Mouse (Mus musculus) right cerebral cortex, postnatal 36 days (tissue): ENCODE data around the gene Stxbp3.
A peak's percentile ranks its signal among the peaks of the same experiment; 100 is the strongest.
"Not testable (repeated sequence)": the region's sequence is repeated elsewhere in the genome, so short reads cannot be mapped to it uniquely, and the experiment has no call there.

Source experiments
- DNase-seq, 2 experiments: peaks; one replicate each; pipeline ENCODE4 v3.0.0; 2022; ENCODE audit warnings: low spot score in 2 of 2, mixed read lengths in 1 of 2

The Stxbp3 gene

DNA sequence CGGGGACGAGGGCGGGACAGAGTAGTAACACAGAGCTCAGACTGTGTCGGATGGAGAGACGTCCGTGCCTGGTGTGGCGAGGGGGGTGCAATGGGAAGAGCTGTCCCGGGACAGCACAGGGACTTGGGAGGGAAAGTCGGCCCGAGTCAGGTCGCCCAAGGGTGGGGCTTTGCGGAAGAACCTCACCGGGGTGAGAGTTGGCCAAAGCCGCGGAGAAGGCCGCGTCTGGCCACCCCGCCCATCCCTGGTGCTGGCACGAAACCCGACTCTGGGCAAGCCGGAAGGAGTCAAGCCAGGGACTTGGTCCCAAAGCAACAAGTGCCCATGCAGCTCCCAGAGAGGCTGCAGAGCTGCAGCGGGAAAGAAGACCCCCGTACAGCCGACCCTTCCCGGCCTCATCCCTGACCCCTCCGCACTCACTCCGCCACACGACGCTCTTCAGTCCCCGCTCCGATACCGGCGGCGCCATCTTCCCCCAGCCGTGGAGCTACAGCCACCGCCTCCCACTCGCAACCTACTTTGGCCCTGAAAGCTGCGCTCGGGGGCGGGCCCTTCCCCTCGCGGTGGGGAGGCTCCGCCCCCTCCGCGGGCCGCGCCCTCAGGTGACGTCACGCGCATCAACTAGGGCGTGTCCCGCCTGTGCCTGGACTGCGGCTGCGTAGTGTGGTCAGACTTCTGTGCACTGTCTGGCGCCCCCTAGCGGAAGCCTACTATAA is at the start of gene Stxbp3:
TSS of gene Stxbp3 (minus strand) at position 527 of the 716 bp plus-strand sequence.
- DNase-seq: peak; percentile 97

DNA sequence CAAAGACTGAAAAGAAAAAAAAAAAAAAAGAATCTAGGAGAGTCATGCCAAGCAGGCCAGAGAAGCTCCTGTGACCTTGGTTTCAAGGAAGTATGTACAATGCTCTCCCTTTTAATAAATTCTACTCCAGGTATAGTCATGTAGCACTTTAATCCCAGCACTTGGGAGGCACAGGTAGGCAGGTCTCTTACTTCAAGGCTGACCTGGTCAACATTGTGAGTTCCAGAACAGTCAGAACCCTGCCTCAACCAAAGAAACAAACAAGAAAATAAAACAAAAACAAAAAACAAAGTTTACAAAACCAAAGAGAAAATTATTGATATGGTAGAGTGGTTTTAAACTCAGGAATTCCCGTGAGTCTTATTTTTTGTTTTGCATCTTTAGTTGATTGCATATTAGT is 49.6 kb upstream of the Stxbp3 start, which contains the start of gene Fndc7:
TSS of gene Fndc7 (minus strand) at position 101 of the 400 bp plus-strand sequence.
- DNase-seq: no peak

DNA sequence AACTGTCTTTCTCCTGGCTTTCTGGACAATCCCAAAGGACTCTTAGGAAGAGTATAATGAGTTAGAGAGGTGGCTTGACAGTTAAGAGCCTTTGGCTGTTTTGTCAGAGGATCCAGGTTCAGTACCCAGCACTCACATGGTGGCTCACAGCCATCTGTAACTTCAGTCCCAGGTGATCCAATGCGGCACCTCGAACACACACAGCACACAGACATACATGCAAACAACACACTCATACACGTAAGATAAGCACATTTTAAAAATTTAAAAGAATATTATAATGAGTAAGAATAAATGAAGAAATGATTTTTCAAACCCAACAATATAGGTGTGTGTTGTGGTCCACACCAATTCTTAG is 47.3 kb upstream of the Stxbp3 start:
- no peak for DNase-seq

DNA sequence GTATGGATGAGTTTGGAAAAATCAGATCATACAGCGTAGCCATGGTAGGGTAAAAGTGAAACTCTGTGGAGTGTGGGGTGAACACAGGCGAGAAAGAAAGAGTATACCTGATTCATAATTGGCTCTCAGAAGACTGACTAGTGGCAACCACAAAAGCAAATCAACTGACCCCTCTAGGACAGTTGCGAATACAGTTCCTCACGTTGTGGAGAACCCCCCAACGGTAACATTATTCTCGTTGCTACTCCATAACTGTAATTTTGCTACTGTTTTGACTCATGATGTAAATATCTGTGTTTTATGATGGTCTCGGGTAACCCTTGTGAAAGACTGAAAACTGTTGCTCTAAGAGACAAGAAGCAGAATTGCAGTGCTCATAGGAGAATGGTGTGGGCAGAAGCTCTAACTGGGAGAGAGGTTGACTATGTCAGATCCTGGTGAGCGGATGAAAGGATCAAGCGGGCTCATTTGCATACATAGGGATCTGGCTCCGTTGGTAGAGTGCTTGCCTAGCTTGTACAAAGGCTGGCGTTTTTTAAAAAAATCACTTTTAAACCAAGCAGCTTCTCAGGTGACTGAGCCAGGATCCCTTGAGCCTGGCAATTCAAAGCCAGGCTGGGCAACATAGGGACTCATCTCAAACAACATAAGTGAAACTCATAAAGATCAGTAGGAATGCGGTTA is 46.8 kb upstream of the Stxbp3 start:
- no peak for DNase-seq

DNA sequence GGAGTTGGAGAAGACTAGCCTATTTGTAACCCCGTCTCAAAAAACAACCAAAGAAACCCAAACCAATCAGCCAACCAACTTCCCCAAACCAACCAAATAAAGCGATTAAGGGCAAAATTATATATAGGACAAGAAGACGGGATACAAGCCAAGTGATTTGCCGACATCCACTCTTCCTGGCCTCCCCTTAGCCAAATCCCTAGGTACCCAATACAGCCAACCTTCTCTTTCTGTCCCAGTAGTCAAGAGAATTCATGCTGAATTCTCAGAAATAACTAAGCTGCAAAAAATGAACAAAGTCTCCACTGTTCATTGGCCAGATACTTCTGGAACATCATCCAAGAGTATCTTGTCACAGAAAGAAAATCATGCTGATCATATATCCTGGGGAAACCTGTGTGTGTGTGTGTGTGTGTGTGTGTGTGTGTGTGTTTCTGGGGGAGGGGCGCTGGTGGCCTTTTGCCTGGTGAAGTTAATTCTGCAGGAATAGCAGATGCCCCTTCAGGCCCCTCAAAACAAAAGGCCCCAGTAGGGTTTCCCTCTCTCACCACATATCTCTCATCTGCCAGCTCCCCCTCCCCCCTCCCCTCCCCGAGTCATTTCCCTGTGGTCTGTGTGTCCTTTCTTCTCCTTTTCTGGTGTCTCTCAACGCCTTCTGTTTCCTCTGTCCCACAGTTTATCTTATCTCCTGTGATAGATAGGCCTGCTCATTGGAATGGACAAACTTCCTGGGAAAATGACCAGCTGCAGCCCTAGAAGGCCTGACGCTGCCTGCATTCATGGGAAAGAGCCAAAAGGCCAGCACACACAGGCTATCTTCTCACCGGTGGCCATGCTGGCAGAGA is 45.6 kb upstream of the Stxbp3 start:
- DNase-seq: no peak

DNA sequence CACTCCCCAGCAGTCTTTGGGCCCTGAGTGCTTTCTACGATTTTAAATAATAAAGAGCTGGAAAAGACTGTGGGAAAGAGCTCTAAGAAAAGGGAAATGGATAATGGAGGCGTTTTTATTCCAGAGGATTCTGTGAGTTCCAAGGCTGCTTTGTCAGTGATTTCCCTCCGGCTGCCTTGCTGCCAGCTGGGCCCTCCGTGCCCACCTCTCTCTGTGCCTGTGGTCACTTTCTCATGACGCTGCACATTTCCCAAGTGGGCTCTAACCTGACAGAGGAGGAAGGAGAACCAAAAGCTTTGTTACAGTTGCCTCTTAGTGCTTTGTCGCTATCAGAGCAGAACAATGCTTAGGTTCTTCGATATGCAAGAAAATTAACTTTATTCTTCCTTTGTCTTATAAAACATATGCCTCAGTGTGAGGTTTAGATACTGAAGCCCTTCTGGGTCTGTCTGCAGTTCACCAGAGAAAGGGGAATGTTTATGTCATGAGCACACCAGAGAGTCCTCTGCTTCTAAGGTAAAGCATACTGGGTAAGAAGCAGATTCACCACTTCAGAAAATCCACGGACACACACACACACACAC is 44.5 kb upstream of the Stxbp3 start:
- no peak for DNase-seq

DNA sequence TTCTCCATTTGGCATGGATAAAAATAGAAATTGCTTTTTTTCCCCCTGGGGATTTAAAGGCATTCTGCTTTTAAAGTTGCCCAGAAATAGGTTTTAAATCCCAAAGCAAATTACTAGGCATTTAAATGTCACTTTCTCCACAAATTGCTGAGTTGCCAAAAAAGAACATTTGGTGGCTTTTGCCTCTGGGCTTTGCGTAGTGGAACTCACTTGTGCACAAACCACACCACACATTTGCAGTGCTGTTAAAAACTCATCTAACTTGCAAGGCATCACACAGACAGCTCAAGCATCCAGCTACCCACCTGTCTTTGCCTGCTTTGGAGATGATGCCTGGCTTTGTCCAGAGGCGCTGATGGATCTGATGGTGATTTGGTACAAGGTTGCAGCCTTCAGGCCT is 42.7 kb upstream of the Stxbp3 start:
- DNase-seq: no peak

DNA sequence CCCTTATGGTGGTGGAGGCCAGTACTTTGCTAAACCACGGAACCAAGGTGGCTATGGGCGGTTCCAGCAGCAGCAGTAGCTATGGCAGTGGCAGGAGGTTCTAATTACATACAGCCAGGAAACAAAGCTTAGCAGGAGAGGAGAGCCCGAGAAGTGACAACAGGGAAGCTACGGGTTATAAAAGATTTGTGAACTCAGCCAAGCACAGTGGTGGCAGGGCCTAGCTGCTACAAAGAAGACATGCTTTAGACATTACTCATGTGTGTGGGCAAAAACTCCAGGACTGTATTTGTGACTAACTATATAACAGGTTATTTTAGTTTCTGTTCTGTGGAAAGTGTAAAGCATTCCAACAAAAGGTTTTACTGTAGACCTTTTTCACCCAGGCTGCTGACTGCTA is 41.5 kb upstream of the Stxbp3 start:
- not testable (repeated sequence) for DNase-seq

DNA sequence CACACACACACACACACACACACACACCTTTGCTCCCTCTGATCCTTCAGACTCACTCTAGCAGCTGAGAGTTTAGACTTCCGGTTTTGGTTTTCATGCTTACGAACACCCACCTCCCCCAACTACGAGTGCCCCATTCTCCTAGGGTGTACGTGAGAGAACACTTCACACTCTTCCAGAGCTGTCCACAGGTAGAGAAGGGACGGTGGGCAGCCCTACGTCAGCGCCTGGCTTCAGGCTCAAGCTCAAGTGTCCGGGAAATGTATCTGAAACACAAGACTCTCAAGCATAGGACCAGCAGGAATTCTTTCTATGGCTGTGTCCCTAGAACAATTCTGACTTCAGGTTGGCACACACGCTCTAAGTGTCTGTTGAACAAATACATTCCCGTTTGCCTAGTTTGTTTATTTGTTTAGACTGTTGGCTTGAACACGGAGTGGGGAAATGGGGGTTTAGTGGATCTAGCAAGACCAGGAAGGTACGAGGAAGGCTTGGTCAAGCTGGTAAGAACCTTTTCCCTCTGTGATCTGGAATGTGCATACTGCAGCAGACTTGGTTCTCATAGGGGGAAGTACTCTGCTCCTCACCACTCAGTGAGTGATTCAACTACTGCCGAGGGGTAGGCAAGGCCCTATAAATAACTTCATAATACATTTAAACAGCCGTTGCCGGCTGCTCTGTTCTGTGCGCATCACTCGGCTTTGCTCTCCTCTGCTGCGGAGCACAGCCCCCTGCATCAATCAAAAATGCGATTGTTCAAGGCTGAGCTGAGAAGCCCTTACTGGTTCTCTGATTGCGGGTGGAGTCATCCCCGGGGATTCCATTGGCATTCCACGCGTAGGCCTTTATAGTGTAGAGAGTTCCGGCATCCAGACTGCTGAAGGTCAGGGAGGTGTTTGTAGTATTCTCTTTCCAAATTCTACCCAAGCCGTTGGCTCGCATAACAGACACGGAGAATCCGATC is 40.5 kb upstream of the Stxbp3 start:
- peak; percentile 17 to 18 for DNase-seq

DNA sequence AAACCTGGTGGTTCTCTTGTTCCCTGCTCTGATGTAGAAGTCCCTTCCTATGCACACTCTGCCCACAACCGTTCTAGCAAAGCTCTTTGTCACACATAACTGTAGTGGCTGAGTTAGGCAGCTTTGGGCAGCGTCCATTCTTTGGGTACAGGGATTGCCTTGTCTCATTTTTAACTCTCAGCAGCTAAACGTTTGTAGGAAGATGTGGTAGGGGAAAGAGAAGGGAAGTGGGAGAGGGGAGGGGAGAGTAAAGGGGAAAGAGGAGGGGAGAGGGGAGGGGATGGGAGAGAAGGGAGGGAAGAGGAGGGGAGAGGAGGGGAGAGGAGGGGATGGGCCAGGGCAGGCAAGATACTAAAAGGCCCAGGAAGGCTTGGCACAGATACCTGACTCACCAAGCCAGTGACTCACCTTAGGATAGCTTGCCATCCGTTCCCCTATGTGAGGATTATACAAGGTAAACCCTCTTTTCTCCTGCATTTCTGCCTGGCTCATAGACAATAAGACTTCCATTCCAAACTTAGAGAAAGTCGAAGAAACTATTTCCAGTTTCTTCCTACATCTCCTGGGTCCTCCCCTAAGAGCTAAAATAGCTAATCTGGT is 39.6 kb upstream of the Stxbp3 start:
- DNase-seq: no peak

DNA sequence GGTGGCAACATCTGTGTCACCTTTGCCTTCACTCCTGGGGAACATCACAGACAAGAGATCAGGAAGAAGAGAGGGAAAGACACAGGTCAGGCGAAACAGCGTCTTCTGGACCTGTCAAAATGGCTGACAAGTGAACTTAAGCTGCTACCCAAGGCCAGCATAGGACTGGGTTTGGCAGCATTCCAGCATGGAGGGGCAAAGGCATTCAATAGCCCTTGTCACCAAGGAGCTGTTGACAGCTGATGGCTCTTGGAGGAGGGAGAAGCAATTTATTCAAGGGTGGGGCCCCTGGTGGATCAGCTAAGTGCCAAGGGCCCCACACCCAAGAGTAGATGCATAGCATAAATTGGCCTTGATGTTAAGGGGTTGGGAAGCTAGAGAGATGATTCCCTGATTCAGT is 38.8 kb upstream of the Stxbp3 start:
- DNase-seq: no peak

DNA sequence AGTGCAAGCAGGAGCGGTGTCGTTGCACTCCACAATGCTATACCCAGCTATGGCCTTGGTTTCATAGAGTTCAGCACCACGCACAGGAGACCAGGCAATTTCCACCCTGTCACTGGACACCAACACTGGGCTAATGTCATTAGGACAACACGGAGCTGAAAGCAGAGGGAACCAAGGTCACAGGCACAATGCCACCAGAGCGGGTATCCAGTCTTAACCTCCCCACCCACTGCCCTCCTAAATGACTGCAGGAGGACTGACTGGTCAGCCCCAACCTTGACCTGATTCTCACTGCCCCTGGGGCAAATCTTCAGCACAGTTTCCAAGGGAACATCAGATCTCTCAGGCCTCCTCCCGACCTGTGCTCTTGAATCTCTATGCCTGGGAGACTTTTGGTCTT is 30.3 kb upstream of the Stxbp3 start:
- DNase-seq: no peak

DNA sequence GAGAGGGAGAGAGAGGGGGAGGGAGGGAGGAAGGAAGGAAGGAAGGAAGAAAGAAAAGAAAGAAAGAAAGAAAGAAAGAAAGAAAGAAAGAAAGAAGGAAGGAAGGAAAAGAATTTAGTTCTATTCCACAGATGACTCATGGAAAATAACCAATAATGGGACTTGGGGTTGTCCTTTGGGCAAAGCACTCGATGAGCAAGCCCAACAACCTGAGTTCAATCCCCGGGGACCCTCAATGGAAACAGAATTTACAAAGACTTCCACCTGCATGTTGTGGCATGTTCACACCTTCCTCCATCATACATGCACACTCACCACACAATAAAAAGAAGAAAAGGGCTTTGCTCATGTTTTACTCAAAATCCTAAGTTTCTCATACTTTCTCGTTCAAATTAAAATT is 27.1 kb upstream of the Stxbp3 start:
- no peak for DNase-seq

DNA sequence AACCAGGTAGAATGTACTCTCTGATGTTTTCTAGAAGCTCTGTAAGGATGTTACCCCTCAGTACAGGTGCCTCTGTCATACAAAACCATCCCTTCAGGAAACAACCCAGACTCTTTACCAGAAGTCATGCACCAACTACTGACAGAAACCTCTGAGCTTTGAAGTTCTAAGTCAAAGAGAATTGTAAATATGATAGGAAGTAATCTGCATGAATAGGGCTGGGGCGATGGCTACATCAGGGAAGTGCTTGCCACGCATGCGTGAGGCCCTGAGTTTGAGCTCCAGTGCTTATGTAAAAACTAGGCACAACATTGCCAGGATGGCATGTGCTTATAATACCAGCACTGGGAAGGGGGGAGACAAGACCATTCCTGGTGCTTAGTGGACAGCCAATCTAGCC is 25.4 kb upstream of the Stxbp3 start:
- DNase-seq: no peak

DNA sequence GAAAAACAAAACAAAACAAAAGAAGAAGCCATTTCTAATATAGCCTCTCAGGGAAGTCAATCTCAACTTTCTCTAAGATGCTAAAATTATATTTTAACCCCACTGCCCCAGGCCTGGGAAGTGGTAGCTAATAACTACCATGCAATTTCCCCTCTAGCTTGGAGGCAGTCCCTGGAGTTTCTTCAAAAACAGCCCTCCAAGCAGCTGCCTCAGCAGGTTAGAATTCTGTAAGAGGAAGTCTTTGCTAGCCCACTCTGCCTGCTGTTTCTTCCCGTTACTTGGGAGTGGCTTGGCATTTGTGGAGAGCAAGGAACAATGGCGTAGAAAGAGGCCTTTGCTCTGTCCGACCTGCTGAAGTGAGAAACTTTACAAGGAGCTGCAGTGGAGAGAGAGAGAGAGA is 24.8 kb upstream of the Stxbp3 start:
- no peak for DNase-seq

DNA sequence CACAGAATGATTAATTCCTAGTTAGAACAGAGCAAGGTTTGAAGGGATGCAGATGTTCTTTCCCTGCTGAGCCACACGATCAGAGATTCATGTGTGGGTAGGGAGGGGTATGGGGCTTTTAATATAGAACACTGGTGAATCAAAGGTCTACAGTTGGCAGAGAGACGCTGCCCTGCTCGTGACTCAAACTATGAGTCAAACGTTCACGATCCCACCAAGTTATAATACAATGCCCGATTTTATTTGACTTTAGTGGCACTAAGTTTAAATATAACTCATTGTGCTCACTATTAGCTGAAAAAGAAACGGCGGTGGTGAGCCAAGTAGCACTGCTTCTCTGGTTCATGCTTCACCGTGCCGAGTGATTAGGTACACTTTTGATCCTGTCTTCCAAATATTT is 22.8 kb upstream of the Stxbp3 start:
- DNase-seq: no peak

DNA sequence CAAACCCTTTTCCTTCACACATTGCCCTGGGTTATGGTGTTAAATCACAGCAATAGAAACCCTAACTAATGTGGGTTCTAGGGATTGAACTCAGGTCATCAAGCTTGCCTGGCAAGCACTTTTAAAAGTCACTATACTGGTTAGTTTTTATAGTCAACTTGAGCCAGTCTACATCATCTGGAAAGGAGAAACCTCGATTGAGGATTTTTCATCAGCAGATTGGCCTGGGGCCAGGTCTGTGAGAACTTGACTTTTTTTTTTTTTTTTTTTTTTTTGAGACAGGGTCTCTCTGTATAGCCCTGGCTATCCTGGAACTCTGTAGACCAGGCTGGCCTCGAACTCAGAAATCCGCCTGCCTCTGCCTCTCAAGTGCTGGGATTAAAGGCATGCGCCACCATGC is 22.0 kb upstream of the Stxbp3 start:
- DNase-seq: not testable (repeated sequence)

DNA sequence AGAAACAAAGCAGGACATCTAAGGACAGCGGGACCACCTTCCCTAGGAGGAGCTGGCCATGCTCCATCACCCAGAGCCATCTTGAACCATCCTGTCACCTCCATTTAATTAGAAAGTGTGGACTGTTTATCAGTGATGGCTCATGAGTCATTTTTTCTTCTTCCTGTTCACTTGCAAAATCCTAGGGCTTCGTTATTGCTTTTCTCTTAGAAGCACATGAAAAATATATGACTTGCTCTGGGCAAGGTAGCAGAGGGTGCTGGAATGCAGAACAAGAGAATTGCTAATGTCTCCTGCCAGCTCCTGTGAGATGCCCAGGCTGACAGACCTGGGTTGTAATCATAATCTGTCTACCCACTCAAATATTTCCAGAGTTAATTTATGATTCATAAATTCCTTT is 20.5 kb upstream of the Stxbp3 start:
- no peak for DNase-seq

DNA sequence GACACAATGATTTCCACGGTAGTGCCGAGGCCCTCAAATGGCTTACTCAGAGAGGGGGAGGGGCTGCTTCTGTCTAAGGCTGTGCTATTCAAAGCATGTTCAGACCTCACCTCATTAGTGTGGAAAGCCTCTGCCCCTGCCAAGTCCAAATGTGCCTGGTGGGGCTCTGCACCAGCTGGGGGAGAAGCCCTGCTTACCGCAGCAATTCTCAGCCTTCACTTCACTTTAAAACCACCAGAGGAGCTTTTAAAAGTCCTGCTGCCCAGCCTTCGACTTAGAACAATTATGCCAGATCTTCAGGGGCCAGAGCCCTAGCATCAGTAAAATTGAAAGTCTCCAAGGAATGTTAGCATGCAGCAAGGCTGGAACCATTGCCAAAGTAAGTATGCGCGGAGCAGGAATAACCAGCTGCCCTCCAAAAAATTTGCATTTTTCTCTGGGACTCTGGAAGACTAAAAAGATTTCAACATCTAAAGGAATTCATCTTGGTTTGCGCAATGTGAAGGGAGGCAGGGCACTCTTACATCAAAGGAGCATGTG is 18.0 kb upstream of the Stxbp3 start:
- DNase-seq: no peak

DNA sequence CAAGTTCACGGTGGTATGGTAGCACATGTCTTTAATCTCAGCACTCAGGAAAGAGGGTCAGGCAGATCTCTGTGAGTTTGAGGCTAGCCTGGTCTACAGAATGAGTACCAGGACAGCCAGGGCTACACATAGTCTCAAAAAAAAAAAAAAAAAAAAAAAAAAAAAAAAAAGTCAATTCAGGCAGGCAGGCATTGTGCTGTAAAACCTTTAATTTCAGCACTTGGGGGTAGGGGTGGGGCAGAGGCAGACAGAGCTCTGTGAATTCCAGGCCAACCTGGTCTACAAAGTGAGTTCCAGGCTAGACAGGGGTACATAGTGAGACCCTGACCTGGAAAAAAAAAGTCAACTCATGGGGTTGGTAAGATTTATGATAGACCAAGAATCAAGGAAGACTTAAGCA is 17.4 kb upstream of the Stxbp3 start:
- DNase-seq: no peak

DNA sequence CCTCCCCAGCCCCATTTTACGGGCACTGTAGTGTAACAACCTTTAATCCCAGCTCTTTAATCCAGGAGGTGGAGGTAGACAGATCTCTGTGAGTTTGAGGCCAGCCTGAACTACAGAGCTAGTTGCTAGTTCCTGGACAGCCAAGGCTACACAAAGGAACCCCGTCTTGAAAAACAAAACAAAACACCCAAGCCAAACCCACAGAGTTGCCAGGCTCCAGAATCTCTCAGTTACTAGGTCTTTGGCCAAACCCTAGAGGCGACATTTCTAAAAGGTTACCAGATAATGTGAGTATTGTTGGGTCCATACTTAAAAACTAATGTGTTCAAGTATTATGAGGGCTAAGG is 16.8 kb upstream of the Stxbp3 start:
- no peak for DNase-seq
